Mouse (Mus musculus): ENCODE results near the gene Neurod1. TPM values are rescaled to one million over a fixed set of nuclear protein-coding genes. Genes with fewer than 3 reads are reported as not detected.

The Neurod1 gene
- polyA plus RNA-seq (2012; ENCODE audit: insufficient read depth, low replicate concordance): not detected in 2 replicates

DNA sequence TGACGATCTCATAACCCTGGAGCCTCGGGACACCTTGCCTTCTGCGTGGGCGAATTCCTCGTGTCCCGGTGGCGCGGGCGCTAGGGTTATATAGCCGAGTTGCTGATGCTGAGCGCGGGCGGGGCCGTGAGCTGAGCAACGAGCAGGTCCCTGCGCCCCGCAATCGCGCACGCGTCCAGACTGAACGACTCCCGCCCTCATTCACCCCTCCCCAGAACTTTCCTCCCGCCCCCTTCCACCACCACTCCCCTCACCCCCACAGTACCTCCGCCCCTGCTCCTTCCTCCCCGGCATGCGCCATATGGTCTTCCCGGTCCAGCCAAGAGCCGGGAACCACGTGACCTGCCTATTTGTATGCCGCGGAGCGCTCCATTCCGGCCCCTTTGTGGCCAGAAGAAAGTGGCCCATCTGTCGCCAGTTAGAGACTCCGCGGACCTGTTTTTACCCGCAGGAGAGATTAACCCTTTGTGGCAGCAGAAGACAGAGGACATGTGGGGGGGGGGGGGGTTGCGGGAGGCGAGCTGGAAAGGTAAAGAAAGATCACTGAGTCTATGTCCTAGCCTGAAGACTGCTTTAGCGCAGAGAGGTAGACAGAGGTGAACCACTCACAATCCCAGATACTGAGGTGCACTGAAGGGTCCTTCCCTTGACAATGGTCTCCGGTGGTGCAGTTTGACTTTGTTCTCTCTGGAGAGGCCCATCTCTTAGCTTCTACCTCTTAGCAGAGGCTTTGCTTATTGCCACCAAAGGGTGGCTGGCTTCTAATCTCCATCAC is at the start of gene Neurod1, which contains the start of gene Cerkl:
Gene Neurod1, minus strand, starts transcription at position 177 of the 775 bp plus-strand sequence.
Gene Cerkl, minus strand, starts transcription at position 211 of the 775 bp plus-strand sequence.
- Histone ChIP-seq H3K4me3 (replicated peaks) (peak within 1 kb of the TSS; percentile 80), H3K4me1 (peaks cover 27% of the 10 kb centered on the region), H3K27me3 (replicated peaks) (peaks cover 68% of the 10 kb centered on the region), H3K9me3 (peaks cover 17% of the 10 kb centered on the region; the same call in 1 of the 2 replicates), H3K36me3 (replicated peaks; ENCODE audit: low read length) (no peaks in the 10 kb centered on the region)
- TF ChIP-seq FLI1 (IDR thresholded peaks at IDR 0.05; ENCODE audit: low read length) (no peak), GATA1 (IDR thresholded peaks at IDR 0.05; ENCODE audit: borderline replicate concordance, low read length) (no peak)

DNA sequence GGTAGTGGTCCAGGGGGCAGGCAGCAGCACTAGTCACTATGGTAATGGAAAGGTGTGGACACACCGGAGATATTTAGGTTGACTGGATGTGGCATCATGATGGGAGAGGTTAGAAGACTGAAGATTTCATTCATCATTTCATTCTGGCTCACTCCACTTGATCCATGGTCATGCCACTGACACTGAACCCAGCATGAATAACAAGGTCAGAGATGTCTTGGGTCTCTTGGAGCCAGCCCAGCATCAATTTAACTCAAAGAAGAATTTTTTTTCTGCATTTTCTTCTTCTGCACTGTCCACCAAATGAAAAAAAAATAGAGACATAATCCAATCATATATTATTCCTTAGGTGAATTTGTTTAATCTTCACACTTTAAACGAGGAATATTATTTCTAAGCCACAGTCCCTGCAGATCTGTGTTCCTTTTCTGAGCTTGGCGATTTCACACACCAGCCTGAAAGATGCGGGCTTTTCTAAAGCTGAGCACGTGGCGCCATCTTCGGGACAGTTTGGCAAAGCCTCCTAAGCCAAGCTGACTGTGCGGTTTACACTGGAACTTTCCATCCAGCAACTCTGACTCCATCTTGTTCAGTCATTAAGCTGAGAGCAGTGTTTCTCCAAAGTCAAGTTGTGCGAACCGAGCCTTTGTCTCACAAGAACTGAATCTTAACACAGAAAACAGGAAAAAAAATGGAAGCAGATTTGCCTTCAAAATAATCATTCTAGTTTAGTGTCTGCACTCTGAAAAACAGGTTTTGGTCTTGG is 42.6 kb upstream of the Neurod1 start:
- Histone ChIP-seq H3K27me3 (replicated peaks) (peaks cover 13% of the 10 kb centered on the region), H3K9me3 (no peaks in the 10 kb centered on the region), H3K4me1 (0 out of 2 replicates have a peak, but pooled peaks cover 3% of the 10 kb centered on the region), H3K4me3 (replicated peaks) (no peak overlapping the region), H3K36me3 (replicated peaks; ENCODE audit: low read length) (no peaks in the 10 kb centered on the region)
- TF ChIP-seq GATA1 (IDR thresholded peaks at IDR 0.05; ENCODE audit: borderline replicate concordance, low read length) (no peak), FLI1 (IDR thresholded peaks at IDR 0.05; ENCODE audit: low read length) (no peak)

DNA sequence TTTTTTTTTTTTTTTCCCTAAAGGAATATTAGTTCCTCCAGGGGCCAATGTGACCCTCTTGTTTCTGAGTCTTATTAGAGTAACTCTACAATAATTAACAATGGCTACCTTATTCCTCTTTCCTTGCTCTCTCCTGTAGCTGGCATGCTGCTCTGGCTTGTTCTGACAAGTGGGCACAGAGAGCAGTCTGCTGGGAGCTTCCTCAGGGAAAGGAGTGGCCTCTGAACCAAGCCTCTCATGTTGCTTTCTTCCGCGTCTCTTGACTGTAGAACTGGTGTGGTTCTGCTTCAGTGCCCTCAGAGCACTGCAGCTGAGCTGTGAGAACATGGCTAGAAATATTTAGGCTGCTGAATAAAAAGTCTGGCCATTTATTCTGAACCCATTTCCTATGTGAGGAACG is 28.6 kb upstream of the Neurod1 start:
- Histone ChIP-seq H3K4me1 (no peaks in the 10 kb centered on the region), H3K27me3 (replicated peaks) (no peaks in the 10 kb centered on the region), H3K9me3 (no peaks in the 10 kb centered on the region), H3K4me3 (replicated peaks) (no peak overlapping the region), H3K36me3 (replicated peaks; ENCODE audit: low read length) (no peaks in the 10 kb centered on the region)
- TF ChIP-seq FLI1 (IDR thresholded peaks at IDR 0.05; ENCODE audit: low read length) (no peak), GATA1 (IDR thresholded peaks at IDR 0.05; ENCODE audit: borderline replicate concordance, low read length) (no peak)

DNA sequence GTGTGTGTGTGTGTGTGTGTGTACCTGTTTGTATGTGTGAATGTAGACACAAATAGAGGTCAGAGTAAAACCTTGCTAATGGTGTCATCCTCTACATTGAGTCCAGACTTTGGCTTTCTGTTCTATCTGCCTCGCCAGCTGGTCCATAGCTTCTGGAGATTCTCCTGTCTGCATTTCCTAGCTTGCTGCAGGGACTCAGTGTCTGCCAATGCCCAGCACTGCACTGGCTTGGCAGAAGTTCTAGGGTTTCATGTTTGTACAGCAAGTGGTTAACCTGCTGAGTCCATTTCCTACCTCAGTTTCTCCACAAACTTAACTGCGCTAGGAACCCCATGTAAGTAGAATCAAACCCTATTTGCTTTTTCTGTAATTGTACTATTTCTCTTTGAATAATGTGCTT is 26.0 kb upstream of the Neurod1 start:
- no peak overlapping the region for H3K4me3 ChIP-seq (replicated peaks)
- no peaks in the 10 kb centered on the region for H3K4me1 ChIP-seq
- H3K9me3 ChIP-seq: no peaks in the 10 kb centered on the region
- H3K36me3 ChIP-seq (replicated peaks; ENCODE audit: low read length): no peaks in the 10 kb centered on the region
- TF ChIP-seq FLI1 (IDR thresholded peaks at IDR 0.05; ENCODE audit: low read length) (no peak), GATA1 (IDR thresholded peaks at IDR 0.05; ENCODE audit: borderline replicate concordance, low read length) (no peak)
- no peaks in the 10 kb centered on the region for H3K27me3 ChIP-seq (replicated peaks)

DNA sequence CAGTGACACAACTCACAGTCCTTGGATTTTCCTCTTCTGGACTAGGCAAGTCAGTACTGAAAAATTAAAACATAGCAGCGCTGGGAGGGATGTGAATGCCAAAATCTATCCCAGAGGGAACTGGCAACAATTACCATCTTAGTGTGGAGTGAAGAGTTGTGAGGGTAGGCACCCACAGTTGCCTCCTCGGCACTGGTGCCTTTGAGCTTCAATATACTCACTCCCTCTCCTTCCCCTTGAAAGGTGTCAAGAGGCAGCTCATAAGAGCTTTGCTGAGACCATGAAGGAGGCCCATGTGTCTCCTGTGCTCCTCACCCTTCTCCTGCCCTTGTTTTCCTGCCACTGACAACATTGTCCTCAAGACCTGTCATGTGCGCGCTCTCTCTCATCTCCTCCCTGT is 5.9 kb upstream of the Neurod1 start:
- H3K27me3 ChIP-seq (replicated peaks): peaks cover 35% of the 10 kb centered on the region
- H3K9me3 ChIP-seq: peaks cover 15% of the 10 kb centered on the region; the same call in 1 of the 2 replicates
- H3K36me3 ChIP-seq (replicated peaks; ENCODE audit: low read length): no peaks in the 10 kb centered on the region
- H3K4me3 ChIP-seq (replicated peaks): no peak overlapping the region
- no peak for TF ChIP-seq FLI1 (IDR thresholded peaks at IDR 0.05; ENCODE audit: low read length)
- peaks cover 6% of the 10 kb centered on the region; the same call in 1 of the 2 replicates for H3K4me1 ChIP-seq

DNA sequence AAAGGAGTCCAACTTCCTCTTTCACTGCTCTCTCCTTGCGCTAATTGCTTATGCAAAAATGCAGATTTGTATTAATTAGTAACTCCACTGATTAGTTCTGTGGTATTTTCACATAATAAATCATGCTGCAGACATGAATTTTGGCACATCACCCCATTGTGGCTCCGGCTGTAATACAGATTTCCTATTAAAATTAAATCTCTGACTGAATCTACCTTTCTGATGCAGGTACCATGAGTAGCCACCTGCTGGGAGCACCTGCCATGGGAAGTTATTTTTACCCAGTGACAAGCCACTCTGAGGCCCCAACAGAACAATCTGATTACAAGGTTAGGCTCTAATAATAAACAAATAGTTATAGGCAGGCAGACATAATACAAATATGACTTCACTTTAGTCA is 5.3 kb upstream of the Neurod1 start:
- H3K4me3 ChIP-seq (replicated peaks): no peak overlapping the region
- no peak for TF ChIP-seq FLI1 (IDR thresholded peaks at IDR 0.05; ENCODE audit: low read length)
- TF ChIP-seq GATA1 (IDR thresholded peaks at IDR 0.05; ENCODE audit: borderline replicate concordance, low read length): no peak
- H3K36me3 ChIP-seq (replicated peaks; ENCODE audit: low read length): no peaks in the 10 kb centered on the region
- peaks cover 40% of the 10 kb centered on the region for H3K27me3 ChIP-seq (replicated peaks)
- peaks cover 15% of the 10 kb centered on the region; the same call in 1 of the 2 replicates for H3K9me3 ChIP-seq
- peaks cover 8% of the 10 kb centered on the region for H3K4me1 ChIP-seq

DNA sequence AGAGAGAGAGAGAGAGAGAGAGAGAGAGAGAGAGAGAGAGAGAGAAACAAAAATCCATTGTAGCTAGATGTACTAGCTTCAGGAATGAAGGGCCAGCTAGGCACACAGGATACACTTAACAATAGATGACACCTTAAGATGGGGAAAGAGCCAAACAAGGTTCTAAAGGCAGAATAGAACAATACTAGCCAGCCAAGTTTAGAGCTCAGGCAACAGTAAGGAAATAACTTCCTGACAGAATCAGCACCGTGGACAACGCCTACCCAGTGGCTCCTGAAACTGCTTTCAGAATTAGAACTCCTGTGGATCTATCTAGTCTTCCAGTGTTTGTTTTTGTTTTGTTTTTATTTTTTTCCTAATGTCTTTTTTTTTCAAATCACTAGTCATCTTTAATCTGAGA is 4.0 kb upstream of the Neurod1 start:
- Histone ChIP-seq H3K9me3 (peaks cover 15% of the 10 kb centered on the region; the same call in 1 of the 2 replicates), H3K4me3 (replicated peaks) (no peak overlapping the region), H3K4me1 (peaks cover 13% of the 10 kb centered on the region), H3K27me3 (replicated peaks) (peaks cover 52% of the 10 kb centered on the region), H3K36me3 (replicated peaks; ENCODE audit: low read length) (no peaks in the 10 kb centered on the region)
- TF ChIP-seq FLI1 (IDR thresholded peaks at IDR 0.05; ENCODE audit: low read length) (no peak), GATA1 (IDR thresholded peaks at IDR 0.05; ENCODE audit: borderline replicate concordance, low read length) (no peak)

DNA sequence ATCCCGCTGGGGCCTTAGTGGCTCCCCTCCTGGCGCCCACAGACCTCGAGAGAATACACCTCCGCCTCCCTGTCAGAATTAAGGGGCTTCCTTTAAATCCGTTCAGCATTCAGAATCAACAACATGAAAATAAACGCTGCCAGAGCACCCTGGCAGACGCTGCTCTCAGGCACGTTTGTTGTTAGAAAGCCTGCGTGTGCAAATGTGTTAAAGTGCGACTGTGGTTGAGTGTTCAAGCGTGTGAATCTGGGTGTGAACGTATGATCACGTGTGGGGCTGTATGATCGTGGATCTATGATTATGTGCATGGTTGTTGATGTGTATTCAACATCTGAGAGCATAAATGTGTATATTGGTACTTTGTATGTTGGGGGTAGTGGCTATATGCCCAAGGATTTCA is 3.6 kb upstream of the Neurod1 start:
- Histone ChIP-seq H3K4me3 (replicated peaks) (no peak overlapping the region), H3K36me3 (replicated peaks; ENCODE audit: low read length) (no peaks in the 10 kb centered on the region), H3K4me1 (peaks cover 13% of the 10 kb centered on the region), H3K27me3 (replicated peaks) (peaks cover 57% of the 10 kb centered on the region), H3K9me3 (peaks cover 16% of the 10 kb centered on the region; the same call in 1 of the 2 replicates)
- TF ChIP-seq FLI1 (IDR thresholded peaks at IDR 0.05; ENCODE audit: low read length): no peak
- no peak for TF ChIP-seq GATA1 (IDR thresholded peaks at IDR 0.05; ENCODE audit: borderline replicate concordance, low read length)

DNA sequence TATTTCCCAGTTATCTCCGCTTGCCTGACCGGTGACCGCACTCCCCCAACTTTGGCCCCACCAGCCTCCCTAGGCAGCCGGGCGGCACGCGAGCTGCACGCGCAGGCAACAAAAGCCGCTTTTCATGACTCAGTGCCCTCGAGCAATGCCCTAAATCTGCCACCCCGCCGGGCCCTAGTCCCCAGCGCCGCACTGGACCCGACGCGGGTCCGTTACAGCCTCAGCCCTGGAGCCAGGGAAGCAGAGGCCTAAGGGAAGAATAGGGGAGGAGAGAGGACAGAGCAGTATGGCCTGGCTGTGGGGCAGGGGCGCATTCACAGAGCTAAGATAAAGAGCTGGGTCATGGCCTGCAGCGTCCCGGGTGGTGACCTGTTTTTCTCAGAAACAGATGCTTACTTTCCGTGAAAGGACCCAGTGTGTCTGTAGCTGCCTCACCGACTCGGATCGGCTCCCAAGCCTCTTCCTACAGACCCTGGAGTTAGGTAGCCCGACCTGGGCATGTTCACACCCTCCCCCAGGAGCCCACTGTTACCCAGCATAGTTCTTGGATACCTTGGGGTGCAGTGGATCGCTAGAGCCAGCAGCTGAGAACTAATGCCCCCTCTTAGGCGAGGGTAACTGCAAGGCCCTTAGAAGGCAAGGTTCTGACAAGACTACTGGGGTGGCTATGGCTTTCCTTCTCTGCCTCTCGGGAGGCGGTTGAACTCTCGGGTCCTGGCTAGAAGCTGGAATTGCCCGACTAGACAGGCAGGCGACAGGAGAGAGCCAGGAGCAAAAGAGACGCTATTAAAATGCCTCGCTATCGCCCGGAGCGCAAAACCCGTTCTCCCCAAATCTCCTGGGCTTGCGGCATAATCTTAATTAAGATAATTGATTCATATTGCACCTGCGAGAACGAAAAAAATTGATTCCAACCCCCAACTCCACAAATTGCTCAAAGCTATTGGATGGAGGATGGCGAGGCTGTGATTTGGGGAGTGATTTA is 2.8 kb upstream of the Neurod1 start:
- Histone ChIP-seq H3K36me3 (replicated peaks; ENCODE audit: low read length) (no peaks in the 10 kb centered on the region), H3K27me3 (replicated peaks) (peaks cover 64% of the 10 kb centered on the region), H3K4me3 (replicated peaks) (no peak overlapping the region), H3K9me3 (peaks cover 17% of the 10 kb centered on the region; the same call in 1 of the 2 replicates), H3K4me1 (peaks cover 19% of the 10 kb centered on the region)
- TF ChIP-seq GATA1 (IDR thresholded peaks at IDR 0.05; ENCODE audit: borderline replicate concordance, low read length): no peak
- no peak for TF ChIP-seq FLI1 (IDR thresholded peaks at IDR 0.05; ENCODE audit: low read length)

Data from megakaryocyte, embryonic 14.5 days (primary cell).